Mouse (Mus musculus): ENCODE measurements around the gene Iqcm. TPM values are rescaled to one million over a fixed set of nuclear protein-coding genes. Genes with fewer than 3 reads are reported as not detected.

Iqcm gene
- not detected in 2 replicates for polyA plus RNA-seq (2012; ENCODE audit: low replicate concordance)

DNA sequence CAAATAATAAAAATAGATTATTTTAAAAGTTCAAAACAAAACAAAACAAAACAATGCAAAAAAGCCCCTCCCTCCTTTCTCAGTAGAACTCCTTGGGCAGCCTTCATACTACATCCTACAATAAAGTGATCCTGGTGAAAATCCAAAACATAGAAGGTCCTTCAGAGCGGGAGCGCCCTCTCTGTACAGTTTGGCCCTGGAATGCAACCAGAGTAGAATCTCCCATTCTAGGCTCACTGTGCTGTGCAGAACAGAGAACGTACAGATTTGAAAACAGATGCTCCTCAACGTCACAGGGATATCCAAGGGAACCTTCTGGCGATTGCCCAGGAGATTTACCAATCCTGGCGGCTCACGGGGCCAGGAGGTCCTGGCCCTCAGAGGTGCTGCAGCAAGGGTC is at the start of gene Iqcm:
Gene Iqcm, plus strand, starts transcription at position 301 of the 400 bp plus-strand sequence.

DNA sequence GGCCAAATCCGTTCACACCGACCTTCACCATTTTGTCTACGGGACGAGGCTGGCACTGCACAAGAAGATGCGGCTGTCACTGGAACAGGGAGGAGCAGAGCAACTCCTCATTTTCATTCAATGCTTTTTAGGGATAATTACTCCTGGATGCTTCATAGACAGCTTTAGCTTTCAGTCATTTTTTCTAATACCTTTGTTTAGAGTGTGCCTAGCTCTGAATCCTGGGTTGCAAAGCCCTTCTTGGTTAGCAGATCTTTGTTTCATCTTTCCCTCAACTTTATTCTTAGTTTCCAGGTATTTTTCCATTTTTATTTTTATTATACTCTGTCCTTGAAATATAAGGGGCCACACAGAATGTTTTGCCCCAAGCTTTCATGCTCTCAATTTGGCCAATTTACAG is 42.0 kb upstream of the Iqcm start, which contains the start of gene Gm10358:
Gene Gm10358, minus strand, starts transcription at position 101 of the 400 bp plus-strand sequence.

Other genes with a start within 250 kb of the Iqcm start
- 0.11 and 0.13 TPM in 2 replicates for gene Rasd2, start 234.8 kb upstream of the Iqcm start, polyA plus RNA-seq (2012; ENCODE audit: low replicate concordance)
- not detected in 2 replicates for gene Gm10358, start 42.1 kb upstream of the Iqcm start, polyA plus RNA-seq (2012; ENCODE audit: low replicate concordance)

Data from hematopoietic multipotent progenitor cell, adult 10-12 weeks (in vitro differentiated cells).